Mouse (Mus musculus) natural killer cell, adult 2 months (primary cell): ENCODE data around the gene Gm9821.

Experiments
- DNase-seq, 2 experiments: peaks; one replicate each; pipeline ENCODE4 v3.0.0; 2022; ENCODE audit warnings: low spot score in 2 of 2

Gene Gm9821

GRCm38 (mm10) chr2:91948792-91949241 lies 3.3 kb downstream of the Gm9821 start:
- no peak for DNase-seq

GRCm38 (mm10) chr2:91949411-91950274 lies 4.1 kb downstream of the Gm9821 start:
- DNase-seq = no peak

GRCm38 (mm10) chr2:91950275-91951085 lies 5.0 kb downstream of the Gm9821 start:
- peak; percentile 32 to 49 for DNase-seq

- DNase-seq = no peak
These were observed 8.3 kb downstream of the Gm9821 start for GRCm38 (mm10) chr2:91953825-91954224.

GRCm38 (mm10) chr2:91955121-91955591 lies 9.7 kb downstream of the Gm9821 start:
- DNase-seq = no peak

- DNase-seq = no peak
These were observed 10.4 kb downstream of the Gm9821 start for GRCm38 (mm10) chr2:91955875-91956274.

- DNase-seq = peak in 1 of 2 experiments; percentile 28
These were observed 11.6 kb downstream of the Gm9821 start for GRCm38 (mm10) chr2:91957096-91957495.

GRCm38 (mm10) chr2:91958049-91958448 lies 12.5 kb downstream of the Gm9821 start:
- no peak for DNase-seq

GRCm38 (mm10) chr2:91958701-91959457 lies 13.4 kb downstream of the Gm9821 start:
- peak in 1 of 2 experiments; percentile 54 for DNase-seq

- DNase-seq = no peak
These were observed 14.3 kb downstream of the Gm9821 start for GRCm38 (mm10) chr2:91959544-91960410.

GRCm38 (mm10) chr2:91960459-91960858 lies 15.0 kb downstream of the Gm9821 start:
- no peak for DNase-seq

- DNase-seq = peak in 1 of 2 experiments; percentile 32
These were observed 16.6 kb downstream of the Gm9821 start for GRCm38 (mm10) chr2:91961901-91962761.

GRCm38 (mm10) chr2:91962864-91963401 lies 17.4 kb downstream of the Gm9821 start:
- peak in 1 of 2 experiments; percentile 23 for DNase-seq

GRCm38 (mm10) chr2:91963443-91963932 lies 18.0 kb downstream of the Gm9821 start:
- peak; percentile 94 to 96 for DNase-seq

- peak; percentile 24 to 34 for DNase-seq
These were observed 19.2 kb downstream of the Gm9821 start for GRCm38 (mm10) chr2:91964610-91965204.

- DNase-seq = peak; percentile 66 to 70
These were observed 19.9 kb downstream of the Gm9821 start for GRCm38 (mm10) chr2:91965417-91965816.

GRCm38 (mm10) chr2:91966367-91966766 lies 20.9 kb downstream of the Gm9821 start:
- DNase-seq = no peak

GRCm38 (mm10) chr2:91967962-91968361 lies 22.5 kb downstream of the Gm9821 start:
- DNase-seq = no peak
